Mouse (Mus musculus): ENCODE results near the gene Lbx2. TPM values are rescaled to one million over a fixed set of nuclear protein-coding genes. Genes with fewer than 3 reads are reported as not detected.

Lbx2 gene
- total and polyA plus RNA-seq, 2 experiments from 2014 or later = 0.64 TPM; not detected in 1

DNA sequence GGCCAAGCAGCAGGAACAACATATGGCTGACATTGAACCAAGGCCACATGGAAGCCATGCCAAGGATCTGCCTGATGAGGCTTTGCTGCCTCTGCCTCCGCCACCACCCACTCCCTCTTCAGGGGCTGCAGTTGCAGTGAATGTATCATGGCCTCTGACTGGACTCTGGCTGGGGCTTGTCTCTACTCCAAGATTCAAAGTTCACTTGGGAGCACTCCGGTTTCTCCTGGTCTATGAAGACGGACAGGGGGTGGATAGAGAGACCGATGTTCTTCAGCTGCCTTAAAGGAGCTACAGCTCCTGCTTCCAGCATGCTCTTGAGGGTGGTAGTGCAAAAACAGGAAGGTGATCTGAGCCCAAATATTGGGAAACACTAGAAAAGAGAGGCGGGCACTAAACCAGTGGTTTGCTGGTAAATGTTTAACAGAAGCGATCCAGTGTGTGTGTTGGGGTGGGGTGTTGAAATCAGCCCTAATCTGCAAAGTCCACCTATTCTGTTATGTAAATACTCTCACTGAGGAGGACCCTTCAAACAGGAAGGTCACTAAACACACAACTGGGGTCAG, 45.4 kb downstream of the Lbx2 start:
- 64% methylated on average over 6 of the region's 6 CpGs for WGBS
- TF ChIP-seq EP300 (IDR thresholded peaks at IDR 0.05; ENCODE audit: low read depth) (no peak), CTCF (IDR thresholded peaks at IDR 0.05; ENCODE audit: low read depth) (no peak)
- H3K9ac ChIP-seq (replicated peaks; ENCODE audit: low read depth, low read length) = no peak overlapping the region
- peaks cover 11% of the 10 kb centered on the region for H3K4me1 ChIP-seq (ENCODE audit: control insufficient read depth, insufficient read depth)
- H3K9me3 ChIP-seq (replicated peaks; ENCODE audit: control insufficient read depth, low read length) = no peaks in the 10 kb centered on the region
- no peaks in the 10 kb centered on the region for H3K36me3 ChIP-seq (replicated peaks; ENCODE audit: control insufficient read depth, insufficient read depth, low read length)
- no peak for DNase-seq (ENCODE audit: low spot score)
- no peaks in the 10 kb centered on the region for H3K27me3 ChIP-seq (ENCODE audit: control insufficient read depth, insufficient read depth, low read length)
- no peak for ATAC-seq (ENCODE audit: insufficient read depth, low read depth)
- H3K4me2 ChIP-seq (ENCODE audit: low read depth, low read length) = no peak overlapping the region
- H3K27ac ChIP-seq (ENCODE audit: low read depth) = no peak overlapping the region
- no peak overlapping the region for H3K4me3 ChIP-seq (ENCODE audit: low read depth, low read length)

DNA sequence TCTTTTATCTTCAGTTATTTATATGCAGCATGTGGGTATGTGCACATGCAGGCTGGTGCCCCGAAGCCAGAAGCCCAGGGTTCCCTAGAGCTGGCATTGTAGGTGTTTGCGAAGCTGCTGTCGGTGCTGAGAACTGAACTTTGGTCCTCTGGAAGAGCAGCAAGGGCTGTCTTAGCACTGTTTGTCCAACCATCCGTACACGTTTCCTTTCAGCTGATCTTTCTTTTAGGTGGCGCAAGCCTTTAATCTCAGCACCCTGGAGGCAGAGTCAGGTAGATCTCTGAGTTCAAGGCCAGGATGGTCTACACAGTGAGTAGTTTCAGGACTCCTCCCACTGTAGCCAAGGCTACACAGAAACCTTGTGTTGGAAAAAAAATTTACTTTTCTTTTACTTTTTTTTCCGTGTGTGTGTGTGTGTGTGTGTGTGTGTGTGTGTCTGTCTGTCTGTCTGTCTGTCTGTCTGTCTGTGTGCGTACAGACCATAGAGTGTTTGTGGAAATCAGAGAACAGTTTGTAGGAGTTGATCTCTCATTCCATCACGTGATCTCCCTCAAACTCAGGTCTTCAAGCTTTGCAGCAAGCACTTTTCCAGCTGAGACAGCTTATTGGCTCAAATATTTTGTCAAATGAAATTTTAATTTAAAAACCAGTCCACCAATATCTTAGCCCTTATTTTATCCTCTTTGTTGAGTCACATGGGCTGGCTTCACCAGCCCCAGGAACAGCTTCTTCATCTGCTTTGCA, 46.2 kb downstream of the Lbx2 start:
- Histone ChIP-seq H3K4me1 (ENCODE audit: control insufficient read depth, insufficient read depth) (peaks cover 11% of the 10 kb centered on the region), H3K4me2 (ENCODE audit: low read depth, low read length) (no peak overlapping the region), H3K27me3 (ENCODE audit: control insufficient read depth, insufficient read depth, low read length) (no peaks in the 10 kb centered on the region), H3K9ac (replicated peaks; ENCODE audit: low read depth, low read length) (no peak overlapping the region), H3K36me3 (replicated peaks; ENCODE audit: control insufficient read depth, insufficient read depth, low read length) (no peaks in the 10 kb centered on the region), H3K4me3 (ENCODE audit: low read depth, low read length) (no peak overlapping the region), H3K9me3 (replicated peaks; ENCODE audit: control insufficient read depth, low read length) (no peaks in the 10 kb centered on the region), H3K27ac (ENCODE audit: low read depth) (no peak overlapping the region)
- WGBS = 79% methylated on average over 9 of the region's 9 CpGs
- no peak for TF ChIP-seq EP300 (IDR thresholded peaks at IDR 0.05; ENCODE audit: low read depth)
- TF ChIP-seq CTCF (IDR thresholded peaks at IDR 0.05; ENCODE audit: low read depth) = no peak
- no peak for DNase-seq (ENCODE audit: low spot score)
- no peak for ATAC-seq (ENCODE audit: insufficient read depth, low read depth)

DNA sequence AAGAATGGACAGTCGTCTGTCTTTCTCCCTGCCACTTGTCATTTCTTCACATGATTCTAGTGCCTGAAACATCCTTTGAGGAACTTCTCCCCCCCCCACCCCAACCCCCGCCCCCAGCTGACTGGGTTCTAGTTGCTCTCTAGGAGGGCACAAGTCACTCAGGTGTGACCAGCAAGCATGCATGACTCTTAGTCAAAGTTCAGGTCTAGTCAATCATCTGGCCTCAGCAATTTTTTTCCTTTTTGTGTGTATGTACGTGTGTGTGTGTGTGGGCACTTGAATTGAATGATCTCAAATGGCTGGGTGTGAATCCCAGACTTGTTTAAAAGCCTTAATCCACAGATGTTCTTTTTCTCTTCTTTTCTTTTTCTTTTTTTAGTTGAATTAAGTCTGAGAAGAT, 48.1 kb downstream of the Lbx2 start:
- TF ChIP-seq EP300 (IDR thresholded peaks at IDR 0.05; ENCODE audit: low read depth) (no peak), CTCF (IDR thresholded peaks at IDR 0.05; ENCODE audit: low read depth) (no peak)
- H3K4me2 ChIP-seq (ENCODE audit: low read depth, low read length) = no peak overlapping the region
- no peaks in the 10 kb centered on the region for H3K36me3 ChIP-seq (replicated peaks; ENCODE audit: control insufficient read depth, insufficient read depth, low read length)
- 65% methylated on average over 3 of the region's 3 CpGs for WGBS
- ATAC-seq (ENCODE audit: insufficient read depth, low read depth) (no peak), DNase-seq (ENCODE audit: low spot score) (no peak)
- H3K27me3 ChIP-seq (ENCODE audit: control insufficient read depth, insufficient read depth, low read length) = no peaks in the 10 kb centered on the region
- H3K4me3 ChIP-seq (ENCODE audit: low read depth, low read length) = no peak overlapping the region
- H3K27ac ChIP-seq (ENCODE audit: low read depth) = no peak overlapping the region
- no peak overlapping the region for H3K9ac ChIP-seq (replicated peaks; ENCODE audit: low read depth, low read length)
- peaks cover 21% of the 10 kb centered on the region for H3K4me1 ChIP-seq (ENCODE audit: control insufficient read depth, insufficient read depth)
- H3K9me3 ChIP-seq (replicated peaks; ENCODE audit: control insufficient read depth, low read length) = no peaks in the 10 kb centered on the region

DNA sequence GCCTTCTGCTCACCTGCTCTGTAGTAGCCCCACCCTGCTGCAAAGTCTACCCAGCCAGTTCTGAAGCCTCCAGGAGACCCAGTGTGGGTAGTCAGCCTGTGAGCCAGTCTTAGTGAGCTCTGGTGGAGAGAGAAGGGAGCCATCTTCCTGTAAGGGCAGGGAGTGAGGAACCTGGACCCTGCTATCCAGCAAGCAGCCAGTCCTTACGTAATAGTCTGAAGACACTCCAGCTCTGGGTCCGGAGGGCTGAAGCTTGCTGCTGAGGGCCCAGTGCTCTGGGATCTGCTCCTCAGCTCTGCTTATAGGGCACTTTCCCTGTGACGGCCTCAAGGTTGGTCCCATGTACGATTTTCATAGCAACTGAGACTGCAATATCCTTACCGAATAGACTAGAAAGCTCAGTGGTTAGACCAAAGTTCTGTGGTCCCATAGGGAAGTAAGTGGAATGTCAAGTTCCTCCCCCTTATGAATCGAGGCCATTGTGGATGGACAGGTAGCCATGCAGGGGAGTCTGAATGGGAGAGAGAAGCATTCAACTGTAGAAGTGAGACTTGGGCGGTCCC, 48.9 kb downstream of the Lbx2 start, which contains the start of gene Rtkn:
Rtkn (plus strand) TSS at position 513 of the 563 bp plus-strand sequence.
- 72% methylated on average over 7 of the region's 7 CpGs for WGBS
- H3K4me1 ChIP-seq (ENCODE audit: control insufficient read depth, insufficient read depth) = peaks cover 21% of the 10 kb centered on the region

DNA sequence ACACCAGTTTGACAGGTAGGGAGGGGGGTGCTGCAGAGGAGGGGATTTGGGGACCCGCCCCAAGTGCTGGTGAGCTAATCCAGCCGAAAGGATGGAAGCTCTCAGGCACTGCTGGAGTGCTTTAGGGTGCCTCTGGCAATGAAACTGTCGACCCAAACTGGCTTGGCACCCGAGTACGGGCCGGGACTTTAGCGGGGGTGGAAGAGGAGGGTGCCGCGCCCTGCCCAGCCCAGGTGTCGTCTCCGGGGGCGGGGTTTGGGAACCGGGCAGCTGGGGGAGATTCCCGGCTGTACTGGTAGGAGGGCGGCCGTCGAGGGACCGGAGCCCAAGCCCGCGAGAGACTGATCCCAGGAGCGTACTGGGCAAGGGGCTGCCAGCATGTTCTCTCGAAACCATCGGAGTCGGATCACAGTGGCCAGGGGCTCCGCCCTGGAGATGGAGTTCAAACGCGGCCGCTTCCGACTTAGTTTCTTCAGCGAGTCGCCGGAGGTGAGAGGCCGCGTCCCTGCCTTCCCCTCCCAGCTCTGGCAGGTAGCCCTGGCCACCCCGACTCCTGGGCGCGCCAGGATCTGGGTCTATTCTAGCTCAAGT, 49.5 kb downstream of the Lbx2 start:
- Histone ChIP-seq H3K4me2 (ENCODE audit: low read depth, low read length) (peak overlapping the region; percentile 73), H3K9ac (replicated peaks; ENCODE audit: low read depth, low read length) (peak overlapping the region; percentile 83), H3K9me3 (replicated peaks; ENCODE audit: control insufficient read depth, low read length) (no peaks in the 10 kb centered on the region), H3K4me1 (ENCODE audit: control insufficient read depth, insufficient read depth) (peaks cover 21% of the 10 kb centered on the region), H3K27ac (ENCODE audit: low read depth) (peak overlapping the region; percentile 99), H3K4me3 (ENCODE audit: low read depth, low read length) (peak overlapping the region; percentile 57), H3K36me3 (replicated peaks; ENCODE audit: control insufficient read depth, insufficient read depth, low read length) (no peaks in the 10 kb centered on the region), H3K27me3 (ENCODE audit: control insufficient read depth, insufficient read depth, low read length) (no peaks in the 10 kb centered on the region)
- 11% methylated on average over 37 of the region's 37 CpGs for WGBS
- no peak for TF ChIP-seq CTCF (IDR thresholded peaks at IDR 0.05; ENCODE audit: low read depth)
- TF ChIP-seq EP300 (IDR thresholded peaks at IDR 0.05; ENCODE audit: low read depth) = no peak
- no peak for ATAC-seq (ENCODE audit: insufficient read depth, low read depth)
- DNase-seq (ENCODE audit: low spot score) = no peak

More for the DNA sequence above, 48.9 kb downstream of the Lbx2 start, which contains the start of gene Rtkn:
- no peak for DNase-seq (ENCODE audit: low spot score)
- TF ChIP-seq CTCF (IDR thresholded peaks at IDR 0.05; ENCODE audit: low read depth) (no peak), EP300 (IDR thresholded peaks at IDR 0.05; ENCODE audit: low read depth) (no peak)
- no peaks in the 10 kb centered on the region for H3K9me3 ChIP-seq (replicated peaks; ENCODE audit: control insufficient read depth, low read length)
- peak within 1 kb of the TSS; percentile 99 for H3K27ac ChIP-seq (ENCODE audit: low read depth)
- H3K4me2 ChIP-seq (ENCODE audit: low read depth, low read length) = peak within 1 kb of the TSS; percentile 73
- H3K27me3 ChIP-seq (ENCODE audit: control insufficient read depth, insufficient read depth, low read length) = no peaks in the 10 kb centered on the region
- H3K9ac ChIP-seq (replicated peaks; ENCODE audit: low read depth, low read length) = peak within 1 kb of the TSS; percentile 83
- H3K4me3 ChIP-seq (ENCODE audit: low read depth, low read length) = peak within 1 kb of the TSS; percentile 57
- ATAC-seq (ENCODE audit: insufficient read depth, low read depth) = no peak
- no peaks in the 10 kb centered on the region for H3K36me3 ChIP-seq (replicated peaks; ENCODE audit: control insufficient read depth, insufficient read depth, low read length)

Measured in heart, postnatal 0 days (tissue).